Comparison of ENCODE assay signal across 15 mouse cellular contexts in the genomic region with DNA sequence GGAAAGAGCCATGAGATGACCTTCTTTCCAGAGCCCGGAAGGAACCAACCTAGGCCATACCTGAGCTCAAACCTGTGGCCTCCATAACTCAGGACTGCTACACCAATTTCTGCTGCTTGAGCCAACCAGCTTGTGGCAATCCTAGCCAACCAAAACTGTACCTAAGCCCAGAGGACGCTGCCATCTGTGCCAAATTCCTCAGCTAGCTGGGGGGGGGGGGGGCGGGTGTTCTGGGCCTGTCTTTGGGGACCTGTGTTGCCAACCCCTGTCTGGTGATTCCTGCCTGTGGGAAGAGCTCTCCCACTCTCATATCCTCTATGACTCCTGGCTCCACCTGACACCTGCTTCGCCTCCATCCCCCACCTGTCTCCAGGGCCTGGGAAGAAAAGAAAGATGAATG. TPM values are rescaled to one million over a fixed set of nuclear protein-coding genes. Genes with fewer than 3 reads are reported as not detected.
DNase-seq lines count a peak whose midpoint lies in the region; ATAC-seq lines count a peak whose summit lies in the region.
"Had no signal": no experiment of that assay in that cellular context is flagged by ENCODE, and none has a peak within 500 bp of the region (broad histone marks: within the 10 kb centered on the region; RNA-seq: fewer than 3 reads in every experiment).

No protein-coding gene starts in this region.

- H3K4me3 ChIP-seq in forebrain, embryonic 10.5 days: no peak overlapping the region
- H3K4me3 ChIP-seq in forebrain, embryonic 15.5 days: no peak overlapping the region
- no peak overlapping the region for H3K4me3 ChIP-seq in midbrain, embryonic 10.5 days
- no peak overlapping the region for H3K4me3 ChIP-seq in midbrain, embryonic 16.5 days (ENCODE audit: low read depth, low read length)
- H3K4me3 ChIP-seq in limb, embryonic 12.5 days (replicated peaks): no peak overlapping the region
- H3K4me3 ChIP-seq: heart, embryonic 12.5 days; intestine, embryonic 15.5 days; limb, embryonic 13.5 days had no signal

- H3K9ac ChIP-seq in forebrain, embryonic 15.5 days (replicated peaks): no peak overlapping the region
- no peak overlapping the region for H3K9ac ChIP-seq in midbrain, embryonic 16.5 days (ENCODE audit: low read depth, low read length)
- no peak overlapping the region for H3K9ac ChIP-seq in limb, embryonic 12.5 days (replicated peaks)
- H3K9ac ChIP-seq: heart, embryonic 12.5 days; intestine, embryonic 15.5 days had no signal

- intact Hi-C loops in heart, postnatal 36 days (cut with DNase I): no loop called here

- no peak overlapping the region for H3K4me2 ChIP-seq in forebrain, embryonic 15.5 days (replicated peaks)
- no peak overlapping the region for H3K4me2 ChIP-seq in midbrain, embryonic 16.5 days (ENCODE audit: low read length)
- H3K4me2 ChIP-seq in limb, embryonic 12.5 days: no peak overlapping the region
- H3K4me2 ChIP-seq: heart, embryonic 12.5 days; intestine, embryonic 15.5 days had no signal

- H3K4me1 ChIP-seq in forebrain, embryonic 10.5 days: peaks cover 54% of the 10 kb centered on the region
- peaks cover 33% of the 10 kb centered on the region for H3K4me1 ChIP-seq in forebrain, embryonic 15.5 days
- peaks cover 40% of the 10 kb centered on the region for H3K4me1 ChIP-seq in midbrain, embryonic 10.5 days
- peaks cover 11% of the 10 kb centered on the region for H3K4me1 ChIP-seq in midbrain, embryonic 16.5 days (ENCODE audit: control insufficient read depth, insufficient read depth, low read length)
- H3K4me1 ChIP-seq in limb, embryonic 12.5 days (replicated peaks): peaks cover 53% of the 10 kb centered on the region
- H3K4me1 ChIP-seq: heart, embryonic 12.5 days had no signal

- DNase-seq in forebrain, embryonic 10.5 days (ENCODE audit: extremely low spot score, low spot score): no peak
- no peak for DNase-seq in midbrain, embryonic 10.5 days (ENCODE audit: low spot score)
- DNase-seq in heart, postnatal 36 days: no peak
- no peak for DNase-seq in urinary bladder, postnatal 25 days (ENCODE audit: low spot score)
- DNase-seq: right cerebral cortex, postnatal 25 days; thymus, postnatal 4 days had no signal

- 0 out of 2 replicates have a peak, but pooled peaks cover 3% of the 10 kb centered on the region for H3K36me3 ChIP-seq in forebrain, embryonic 10.5 days (replicated peaks)
- no peaks in the 10 kb centered on the region for H3K36me3 ChIP-seq in forebrain, embryonic 15.5 days
- H3K36me3 ChIP-seq in midbrain, embryonic 10.5 days: no peaks in the 10 kb centered on the region
- no peaks in the 10 kb centered on the region for H3K36me3 ChIP-seq in midbrain, embryonic 16.5 days (ENCODE audit: control insufficient read depth, insufficient read depth, low read length)
- no peaks in the 10 kb centered on the region for H3K36me3 ChIP-seq in limb, embryonic 12.5 days
- H3K36me3 ChIP-seq: heart, embryonic 12.5 days; intestine, embryonic 15.5 days; limb, embryonic 13.5 days had no signal

- no peaks in the 10 kb centered on the region for H3K9me3 ChIP-seq in forebrain, embryonic 10.5 days
- H3K9me3 ChIP-seq in forebrain, embryonic 15.5 days: no peaks in the 10 kb centered on the region
- H3K9me3 ChIP-seq in midbrain, embryonic 10.5 days (replicated peaks): no peaks in the 10 kb centered on the region
- no peaks in the 10 kb centered on the region for H3K9me3 ChIP-seq in midbrain, embryonic 16.5 days (replicated peaks; ENCODE audit: control insufficient read depth, low read length, poor library complexity, severe bottlenecking)
- no peaks in the 10 kb centered on the region for H3K9me3 ChIP-seq in limb, embryonic 12.5 days
- H3K9me3 ChIP-seq: heart, embryonic 12.5 days; intestine, embryonic 15.5 days; limb, embryonic 13.5 days had no signal

- ATAC-seq in forebrain, embryonic 15.5 days (replicated peaks): no peak
- no peak for ATAC-seq in midbrain, embryonic 16.5 days
- no peak for ATAC-seq in limb, embryonic 12.5 days (ENCODE audit: insufficient number of reproducible peaks, insufficient read depth, low FRiP score, low TSS enrichment, low read depth)
- ATAC-seq in activated CD4-positive, CD25-positive, alpha-beta regulatory T cell, adult 4 months: no peak
- ATAC-seq: intestine, embryonic 15.5 days; Patski had no signal

- peak overlapping the region; percentile 62 for H3K27ac ChIP-seq in forebrain, embryonic 10.5 days
- no peak overlapping the region for H3K27ac ChIP-seq in forebrain, embryonic 15.5 days (replicated peaks)
- H3K27ac ChIP-seq in midbrain, embryonic 10.5 days (replicated peaks): 0 out of 2 replicates have a peak overlapping the region, but pooled peaks have one; percentile 28
- H3K27ac ChIP-seq in midbrain, embryonic 16.5 days (ENCODE audit: low read length): no peak overlapping the region
- peak overlapping the region; percentile 77; the same call in 1 of the 2 replicates for H3K27ac ChIP-seq in limb, embryonic 12.5 days
- H3K27ac ChIP-seq: intestine, embryonic 15.5 days had no signal

- peaks cover 13% of the 10 kb centered on the region for H3K27me3 ChIP-seq in forebrain, embryonic 10.5 days (ENCODE audit: poor library complexity, severe bottlenecking)
- H3K27me3 ChIP-seq in forebrain, embryonic 15.5 days: no peaks in the 10 kb centered on the region
- peaks cover 57% of the 10 kb centered on the region for H3K27me3 ChIP-seq in midbrain, embryonic 10.5 days (ENCODE audit: low read depth, poor library complexity, severe bottlenecking)
- H3K27me3 ChIP-seq in midbrain, embryonic 16.5 days (ENCODE audit: control insufficient read depth, insufficient read depth, low read depth, low read length): no peaks in the 10 kb centered on the region
- no peaks in the 10 kb centered on the region for H3K27me3 ChIP-seq in limb, embryonic 12.5 days
- H3K27me3 ChIP-seq: CH12.LX; intestine, embryonic 15.5 days; limb, embryonic 13.5 days; Patski had no signal

- 87% methylated on average over 4 of the region's 4 CpGs for WGBS in forebrain, embryonic 10.5 days
- 75% methylated on average over 4 of the region's 4 CpGs for WGBS in forebrain, embryonic 15.5 days
- 80% methylated on average over 4 of the region's 4 CpGs for WGBS in midbrain, embryonic 10.5 days
- WGBS in midbrain, embryonic 16.5 days: 74% methylated on average over 4 of the region's 4 CpGs
- 62% methylated on average over 4 of the region's 4 CpGs for WGBS in limb, embryonic 12.5 days

RNA-seq across cellular contexts. Expression of a gene that starts 34.9 kb away (rescaled TPM):
- polyA plus RNA-seq in forebrain, embryonic 10.5 days (2016; fragmentation: Nextera tagmentation; extraction: Ambion mirVana): 9.3 and 12.4 TPM in 2 replicates
- 15.0 and 16.5 TPM in 2 replicates for polyA plus RNA-seq in forebrain, embryonic 15.5 days (2015; fragmentation: Nextera tagmentation; extraction: Ambion mirVana)
- 8.4 and 8.7 TPM in 2 replicates for polyA plus RNA-seq in midbrain, embryonic 10.5 days (2016; fragmentation: Nextera tagmentation; extraction: Ambion mirVana)
- 17.3 and 17.8 TPM in 2 replicates for polyA plus RNA-seq in midbrain, embryonic 16.5 days (2015; fragmentation: Nextera tagmentation; extraction: Ambion mirVana)
- 14.0 and 16.1 TPM in 2 replicates for polyA plus RNA-seq in limb, embryonic 12.5 days (2016; fragmentation: Nextera tagmentation; extraction: Ambion mirVana)
- total RNA-seq in heart, postnatal 36 days (2021): 1 to 10 TPM; 8.4 to 9.7 TPM
- polyA plus RNA-seq in activated CD4-positive, CD25-positive, alpha-beta regulatory T cell, adult 4 months (2017; shearing (Covaris generic)): 1 to 10 TPM; 2.4 to 5.0 TPM

Comparison
In these comparisons a context has a peak if more than half of its experiments do, and no peak if none do; other contexts are left out.
1. H3K27ac ChIP-seq: peak in forebrain, embryonic 10.5 days (single experiment), midbrain, embryonic 10.5 days (single experiment) and limb, embryonic 12.5 days (single experiment); none in forebrain, embryonic 15.5 days (single experiment) and midbrain, embryonic 16.5 days (single experiment).